Mouse (Mus musculus): ENCODE results near the gene Phf11b. TPM values are rescaled to one million over a fixed set of nuclear protein-coding genes. Genes with fewer than 3 reads are reported as not detected.
"Not testable (repeated sequence)": the region's sequence is repeated elsewhere in the genome, so short reads cannot be mapped to it uniquely, and the experiment has no call there.

Phf11b gene
- polyA plus RNA-seq, 1 experiment from 2014 or later: 0.59 TPM

GRCm38 (mm10) chr14:59291769-59292168, 49.4 kb downstream of the Phf11b start:
- not testable (repeated sequence) for H3K27ac ChIP-seq; H3K9ac ChIP-seq; H3K9me3 ChIP-seq; H3K36me3 ChIP-seq; H3K4me2 ChIP-seq (replicated peaks); ATAC-seq (ENCODE audit: insufficient number of reproducible peaks, insufficient read depth, low FRiP score, low TSS enrichment); H3K4me1 ChIP-seq; H3K27me3 ChIP-seq; H3K4me3 ChIP-seq

- not testable (repeated sequence) for H3K27me3 ChIP-seq; H3K27ac ChIP-seq; ATAC-seq (ENCODE audit: insufficient number of reproducible peaks, insufficient read depth, low FRiP score, low TSS enrichment); H3K9me3 ChIP-seq; H3K9ac ChIP-seq; H3K4me1 ChIP-seq; H3K36me3 ChIP-seq; H3K4me2 ChIP-seq (replicated peaks); H3K4me3 ChIP-seq
- WGBS: 79% methylated on average over 4 of the region's 4 CpGs
Measured at GRCm38 (mm10) chr14:59274961-59275360, 66.2 kb downstream of the Phf11b start.

Other genes starting within 250 kb of the Phf11b start
- gene 1700129C05Rik, start 198.5 kb downstream of the Phf11b start, polyA plus RNA-seq (2016; fragmentation: Nextera tagmentation; extraction: Ambion mirVana): not detected in 2 replicates
- not detected in 2 replicates for gene Gm5142, start 162.6 kb downstream of the Phf11b start, polyA plus RNA-seq (2016; fragmentation: Nextera tagmentation; extraction: Ambion mirVana)
- 116 and 120 TPM in 2 replicates for gene Rcbtb1, start 140.1 kb downstream of the Phf11b start, polyA plus RNA-seq (2016; fragmentation: Nextera tagmentation; extraction: Ambion mirVana)
- not detected in 2 replicates for gene Gm6904, start 81.1 kb downstream of the Phf11b start, polyA plus RNA-seq (2016; fragmentation: Nextera tagmentation; extraction: Ambion mirVana)
- 0.32 TPM in 1 of 2 replicates, not detected in the other for gene Phf11a, start 43.8 kb downstream of the Phf11b start, polyA plus RNA-seq (2016; fragmentation: Nextera tagmentation; extraction: Ambion mirVana)
- gene Phf11d, start 24.1 kb upstream of the Phf11b start, polyA plus RNA-seq (2016; fragmentation: Nextera tagmentation; extraction: Ambion mirVana): 0.29 and 0.51 TPM in 2 replicates
- gene Phf11c, start 54.0 kb upstream of the Phf11b start, polyA plus RNA-seq (2016; fragmentation: Nextera tagmentation; extraction: Ambion mirVana): 0.57 and 0.75 TPM in 2 replicates
- gene Setdb2, start 99.5 kb upstream of the Phf11b start, polyA plus RNA-seq (2016; fragmentation: Nextera tagmentation; extraction: Ambion mirVana): 12.5 and 12.7 TPM in 2 replicates
- gene Cab39l, start 99.6 kb upstream of the Phf11b start, polyA plus RNA-seq (2016; fragmentation: Nextera tagmentation; extraction: Ambion mirVana): 40.1 and 40.7 TPM in 2 replicates

Data from embryonic facial prominence, embryonic 12.5 days (tissue).